In genomic region chr1:150266502-150266901, GRCm38 (mm10) we compare ENCODE assay signal across 10 mouse cellular contexts. TPM values are rescaled to one million over a fixed set of nuclear protein-coding genes. Genes with fewer than 3 reads are reported as not detected.
DNase-seq lines count a peak whose midpoint lies in the region; ATAC-seq lines count a peak whose summit lies in the region.
"Had no signal": no experiment of that assay in that cellular context is flagged by ENCODE, and none has a peak within 500 bp of the region (broad histone marks: within the 10 kb centered on the region; RNA-seq: fewer than 3 reads in every experiment).

No protein-coding gene starts in this region.

- no peaks in the 10 kb centered on the region for H3K36me3 ChIP-seq in heart, embryonic 11.5 days (ENCODE audit: control insufficient read depth, insufficient read depth, low read length)
- no peaks in the 10 kb centered on the region for H3K36me3 ChIP-seq in forebrain, embryonic 16.5 days (ENCODE audit: control insufficient read depth, insufficient read depth)
- H3K36me3 ChIP-seq in midbrain, embryonic 12.5 days = no peaks in the 10 kb centered on the region
- H3K36me3 ChIP-seq: embryonic facial prominence, embryonic 12.5 days; liver, embryonic 13.5 days had no signal

- no peak for ATAC-seq in heart, embryonic 11.5 days (replicated peaks; ENCODE audit: insufficient number of reproducible peaks, low FRiP score, low TSS enrichment)
- peak; percentile 64; the same call in 1 of the 2 replicates for ATAC-seq in forebrain, embryonic 16.5 days
- ATAC-seq in midbrain, embryonic 12.5 days (ENCODE audit: low FRiP score, low read depth) = peak; percentile 73; the same call in 1 of the 2 replicates

- WGBS in heart, embryonic 11.5 days (ENCODE audit: insufficient replicate concordance) = 46% methylated on average over 3 of the region's 3 CpGs
- WGBS in forebrain, embryonic 16.5 days = 44% methylated on average over 3 of the region's 3 CpGs
- WGBS in midbrain, embryonic 12.5 days = 45% methylated on average over 3 of the region's 3 CpGs

- H3K27me3 ChIP-seq in heart, embryonic 11.5 days (ENCODE audit: control insufficient read depth, insufficient read depth, low read length) = no peaks in the 10 kb centered on the region
- no peaks in the 10 kb centered on the region for H3K27me3 ChIP-seq in forebrain, embryonic 16.5 days (replicated peaks; ENCODE audit: control insufficient read depth, insufficient read depth, low read length)
- no peaks in the 10 kb centered on the region for H3K27me3 ChIP-seq in midbrain, embryonic 12.5 days
- H3K27me3 ChIP-seq: embryonic facial prominence, embryonic 12.5 days; liver, embryonic 13.5 days had no signal

- H3K9me3 ChIP-seq in heart, embryonic 11.5 days (replicated peaks; ENCODE audit: control insufficient read depth, low read length) = no peaks in the 10 kb centered on the region
- no peaks in the 10 kb centered on the region for H3K9me3 ChIP-seq in forebrain, embryonic 16.5 days (ENCODE audit: control insufficient read depth, low read length)
- H3K9me3 ChIP-seq in midbrain, embryonic 12.5 days = no peaks in the 10 kb centered on the region
- H3K9me3 ChIP-seq: embryonic facial prominence, embryonic 12.5 days; liver, embryonic 13.5 days had no signal

- no peak overlapping the region for H3K9ac ChIP-seq in heart, embryonic 11.5 days (ENCODE audit: low read depth, low read length)
- no peak overlapping the region for H3K9ac ChIP-seq in forebrain, embryonic 16.5 days (replicated peaks; ENCODE audit: low read depth, low read length)
- no peak overlapping the region for H3K9ac ChIP-seq in midbrain, embryonic 12.5 days (replicated peaks)
- H3K9ac ChIP-seq: embryonic facial prominence, embryonic 12.5 days; liver, embryonic 13.5 days had no signal

- no peak overlapping the region for H3K4me2 ChIP-seq in heart, embryonic 11.5 days
- H3K4me2 ChIP-seq in forebrain, embryonic 16.5 days (ENCODE audit: low read length) = no peak overlapping the region
- H3K4me2 ChIP-seq in midbrain, embryonic 12.5 days (replicated peaks) = no peak overlapping the region
- H3K4me2 ChIP-seq: embryonic facial prominence, embryonic 12.5 days; liver, embryonic 13.5 days had no signal

- no peak overlapping the region for H3K4me3 ChIP-seq in heart, embryonic 11.5 days (ENCODE audit: low read depth, low read length)
- H3K4me3 ChIP-seq in forebrain, embryonic 16.5 days (replicated peaks; ENCODE audit: low read length) = no peak overlapping the region
- no peak overlapping the region for H3K4me3 ChIP-seq in midbrain, embryonic 12.5 days
- H3K4me3 ChIP-seq: embryonic facial prominence, embryonic 12.5 days; liver, embryonic 13.5 days had no signal

- no peak overlapping the region for H3K27ac ChIP-seq in heart, embryonic 11.5 days (ENCODE audit: low read depth, low read length)
- H3K27ac ChIP-seq in forebrain, embryonic 16.5 days (ENCODE audit: low read length) = no peak overlapping the region
- no peak overlapping the region for H3K27ac ChIP-seq in midbrain, embryonic 12.5 days (replicated peaks)
- H3K27ac ChIP-seq: embryonic facial prominence, embryonic 12.5 days; liver, embryonic 13.5 days had no signal

- peak; percentile 10 for DNase-seq in heart, postnatal 4 days
- peak; percentile 4 for DNase-seq in thymus, postnatal 4 days
- DNase-seq in thymus, postnatal 36 days = no peak
- no peak for DNase-seq in gastrocnemius, adult 8-10 months (ENCODE audit: low spot score in 2 of 2)
- DNase-seq in T-cell, adult 2 months (ENCODE audit: low spot score) = no peak
- DNase-seq: liver, embryonic 13.5 days had no signal

- no peaks in the 10 kb centered on the region for H3K4me1 ChIP-seq in heart, embryonic 11.5 days (ENCODE audit: control insufficient read depth, insufficient read depth, low read length)
- no peaks in the 10 kb centered on the region for H3K4me1 ChIP-seq in forebrain, embryonic 16.5 days (replicated peaks; ENCODE audit: control insufficient read depth, insufficient read depth, low read length)
- no peaks in the 10 kb centered on the region for H3K4me1 ChIP-seq in midbrain, embryonic 12.5 days
- H3K4me1 ChIP-seq: embryonic facial prominence, embryonic 12.5 days; liver, embryonic 13.5 days had no signal

RNA-seq across cellular contexts. Expression of gene Pdc, which starts 52.7 kb away (rescaled TPM):
- total RNA-seq in heart, postnatal 4 days (2021) = not detected
- polyA plus RNA-seq in heart, embryonic 11.5 days (2014; fragmentation: Nextera tagmentation; extraction: Ambion mirVana) = not detected in 2 replicates
- polyA plus RNA-seq in forebrain, embryonic 16.5 days (2015; fragmentation: Nextera tagmentation; extraction: Ambion mirVana) = not detected in 2 replicates
- 0.25 TPM in 1 of 2 replicates, not detected in the other for polyA plus RNA-seq in midbrain, embryonic 12.5 days (2016; fragmentation: Nextera tagmentation; extraction: Ambion mirVana)
- total RNA-seq in gastrocnemius, adult 8-10 months (2022) = not detected
- polyA plus RNA-seq: liver, embryonic 13.5 days had no signal

Comparison
In these comparisons a context has a peak if more than half of its experiments do, and no peak if none do; other contexts are left out.
1. DNase-seq: peak in heart, postnatal 4 days (single experiment) and thymus, postnatal 4 days (single experiment); none in thymus, postnatal 36 days (0 of 2), gastrocnemius, adult 8-10 months (0 of 2) and T-cell, adult 2 months (single experiment).